Mouse (Mus musculus) ES-E14 (cell line): ENCODE data around the gene Adamts10. TPM values are rescaled to one million over a fixed set of nuclear protein-coding genes. Genes with fewer than 3 reads are reported as not detected.

Source experiments
- DNase-seq: peaks from one replicate; pipeline ENCODE4 v3.0.0-alpha.2; 2013; ENCODE audit warnings: low read depth, low spot score
- H3K27ac ChIP-seq: 2 replicates; pipeline ENCODE4 v1.5.1; 2012; ENCODE audit warnings: low read depth, mild to moderate bottlenecking, low read length, moderate library complexity, mixed read lengths; ENCODE audit not compliant: poor library complexity, insufficient read depth, severe bottlenecking
- H3K36me3 ChIP-seq: 2 replicates; pipeline ENCODE4 v1.6.1; 2012; ENCODE audit warnings: mild to moderate bottlenecking, low read length, moderate library complexity, mixed read lengths; ENCODE audit not compliant: control insufficient read depth, poor library complexity, insufficient read depth, severe bottlenecking
- H3K4me1 ChIP-seq, 2 experiments: fragments of 150-350 bp in 1 of 2; sonication (generic) in 1 of 2; 2 replicates each; pipeline ENCODE4 v1.6.1; 2012; ENCODE audit warnings: low read length in 2 of 2, mild to moderate bottlenecking in 1 of 2, mixed read lengths in 1 of 2; ENCODE audit not compliant: control insufficient read depth in 2 of 2, insufficient read depth in 2 of 2, poor library complexity in 1 of 2
- H3K4me3 ChIP-seq, 2 experiments: fragments of 150-350 bp in 1 of 2; sonication (generic) in 1 of 2; 2 replicates each; pipeline ENCODE4 v1.5.1; 2012; ENCODE audit warnings: low read length in 2 of 2, low read depth in 1 of 2, mild to moderate bottlenecking in 1 of 2, mixed read lengths in 1 of 2; ENCODE audit not compliant: insufficient read depth in 1 of 2, poor library complexity in 1 of 2, severe bottlenecking in 1 of 2
- H3K9ac ChIP-seq: 2 replicates; pipeline ENCODE4 v1.6.1; 2012; ENCODE audit warnings: low read depth, mild to moderate bottlenecking, low read length, mixed read lengths; ENCODE audit not compliant: poor library complexity, insufficient read depth, severe bottlenecking
- H3K9me3 ChIP-seq: fragments of 150-350 bp; sonication (generic); 2 replicates; pipeline ENCODE4 v1.6.1; 2012; ENCODE audit warnings: low read depth, mild to moderate bottlenecking, low read length; ENCODE audit not compliant: control insufficient read depth, insufficient read depth
- CHD2 ChIP-seq: IDR thresholded peaks from 2 replicates; pipeline ENCODE4 v1.6.1; 2014; ENCODE audit warnings: mild to moderate bottlenecking, low read depth, low read length, inconsistent platforms
- HCFC1 ChIP-seq: IDR thresholded peaks from 2 replicates; pipeline ENCODE4 v1.6.1; 2012; ENCODE audit warnings: low read length, inconsistent platforms, borderline replicate concordance; ENCODE audit not compliant: insufficient read depth
- MAFK ChIP-seq: IDR thresholded peaks from 2 replicates; pipeline ENCODE4 v1.6.1; 2014; ENCODE audit warnings: mild to moderate bottlenecking, low read depth, low read length, inconsistent platforms; ENCODE audit not compliant: insufficient read depth
- ZC3H11A ChIP-seq: IDR thresholded peaks from 2 replicates; pipeline ENCODE4 v1.6.1; 2012; ENCODE audit warnings: low read depth, mild to moderate bottlenecking, inconsistent platforms, low read length, borderline replicate concordance
- ZNF384 ChIP-seq: IDR thresholded peaks from 2 replicates; pipeline ENCODE4 v1.6.1; 2012; ENCODE audit warnings: low read depth, low read length, inconsistent platforms
- in situ Hi-C, 2 experiments: fragments of 600-800 bp; cut with MboI; formaldehyde crosslinking; loops; one replicate each; pipeline ENCODE4 v1.15.1; 2025; ENCODE audit warnings: low sequenced_read_pairs in 2 of 2, inconsistent platforms in 1 of 2; ENCODE audit not compliant: unreplicated experiment in 2 of 2
- total RNA-seq: library from RNA; depleted of rRNA; stranded (reverse); fragments of 300-350 nt; gene quantifications from 2 replicates; pipeline ENCODE4 v1.2.3, GENCODE M21; 2012

The Adamts10 gene
- total RNA-seq, 1 experiment: 17.5 TPM

DNA sequence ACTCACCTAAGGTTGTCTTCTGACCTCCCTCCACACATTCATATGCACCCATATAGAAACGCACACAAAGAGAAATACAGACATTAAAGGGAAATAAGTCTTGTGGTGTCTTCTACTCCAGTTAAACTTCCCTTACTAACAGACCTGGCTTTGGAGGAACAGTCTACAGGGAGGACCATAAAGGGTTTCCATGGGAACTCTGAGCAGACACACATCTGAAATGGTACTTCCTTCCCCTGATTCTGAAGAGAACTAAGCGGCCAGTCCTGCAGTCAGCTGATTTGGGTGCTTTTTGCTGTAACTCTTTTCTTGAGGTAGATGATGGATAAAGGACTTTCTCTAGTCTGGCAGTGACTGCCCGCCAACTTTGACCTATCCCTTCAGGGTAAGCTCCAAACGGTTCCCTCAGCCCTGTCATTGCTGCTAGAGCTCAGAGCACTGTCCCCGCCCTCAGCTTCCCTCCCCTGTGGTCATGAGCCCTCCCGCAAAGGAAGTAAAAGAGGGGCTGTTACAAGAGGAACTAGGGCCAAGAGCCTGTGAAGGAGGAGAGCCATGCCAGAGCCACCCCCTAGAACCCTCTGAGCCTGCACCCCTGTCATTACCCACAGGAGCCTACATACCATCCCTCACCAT lies 31.3 kb downstream of the Adamts10 start, which contains the start of gene Myo1f:
TSS of gene Myo1f (plus strand) at position 485 of the 633 bp plus-strand sequence.
- H3K9me3 ChIP-seq: no peaks in the 10 kb centered on the region
- in situ Hi-C loops: no loop called here
- peaks cover 0 to 4% of the 10 kb centered on the region in 2 experiments; a peak in 1 of 4 replicates for H3K4me1 ChIP-seq
- no peak within 1 kb of the TSS for H3K4me3 ChIP-seq
- H3K27ac ChIP-seq: no peak within 1 kb of the TSS
- H3K9ac ChIP-seq: no peak within 1 kb of the TSS
- DNase-seq: no peak
- H3K36me3 ChIP-seq: no peaks in the 10 kb centered on the region
- TF ChIP-seq ZNF384: no peak
- no peak for TF ChIP-seq ZC3H11A
- TF ChIP-seq CHD2: no peak
- TF ChIP-seq MAFK: no peak
- TF ChIP-seq HCFC1: no peak

DNA sequence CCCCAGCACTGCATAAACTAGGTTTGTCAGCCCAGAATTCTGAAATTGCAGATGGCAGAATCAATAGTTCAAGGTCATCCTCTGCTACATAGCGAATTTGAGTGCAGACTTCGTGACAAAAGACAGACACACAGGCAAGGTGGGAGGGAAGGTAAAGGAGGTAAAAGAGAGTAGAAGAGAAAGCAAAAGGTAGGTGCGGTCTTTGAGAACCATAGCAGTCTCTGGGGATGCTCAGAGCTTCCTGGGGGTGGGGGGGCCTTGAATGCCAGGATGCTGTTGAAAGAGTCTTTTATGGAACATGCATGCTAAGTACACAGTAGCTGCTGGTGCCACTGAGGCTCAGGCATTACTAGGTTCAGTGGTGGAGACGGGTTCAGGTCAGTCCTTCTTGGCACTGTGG lies 33.9 kb downstream of the Adamts10 start:
- DNase-seq: no peak
- TF ChIP-seq CHD2: no peak
- TF ChIP-seq ZC3H11A: no peak
- no peak for TF ChIP-seq ZNF384
- no peak for TF ChIP-seq HCFC1
- no peak for TF ChIP-seq MAFK
- H3K4me1 ChIP-seq: no peaks in the 10 kb centered on the region
- no peaks in the 10 kb centered on the region for H3K9me3 ChIP-seq
- in situ Hi-C loops: no loop called here
- H3K36me3 ChIP-seq: no peaks in the 10 kb centered on the region
- no peak overlapping the region for H3K4me3 ChIP-seq
- no peak overlapping the region for H3K9ac ChIP-seq
- no peak overlapping the region for H3K27ac ChIP-seq

DNA sequence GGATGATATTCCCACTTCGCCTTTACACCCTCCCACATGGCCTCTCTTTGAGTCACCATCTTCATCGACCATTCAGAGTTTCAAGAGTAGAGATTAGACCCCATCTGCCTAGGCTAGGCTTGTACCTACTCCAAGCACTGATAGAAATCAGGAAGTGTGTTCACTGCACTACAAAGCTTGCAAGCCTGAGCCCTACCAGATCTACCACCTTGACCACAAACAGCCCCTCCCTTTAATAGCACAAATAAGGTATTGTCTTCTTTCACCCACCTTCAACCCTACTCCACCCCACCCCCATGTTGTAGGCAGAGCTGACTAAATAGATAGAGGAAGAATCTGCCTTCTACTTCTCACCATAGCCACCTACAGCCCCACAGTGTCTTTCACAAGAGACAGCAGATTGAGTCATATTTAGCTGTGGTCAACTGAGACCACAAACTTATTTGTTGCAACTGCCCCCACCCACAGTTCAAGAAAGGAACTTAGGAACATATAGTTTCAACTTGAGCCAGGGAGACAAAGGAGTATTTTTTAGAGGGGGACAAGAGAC lies 39.6 kb downstream of the Adamts10 start:
- in situ Hi-C loops: no loop called here
- H3K27ac ChIP-seq: no peak overlapping the region
- no peak overlapping the region for H3K4me3 ChIP-seq
- no peaks in the 10 kb centered on the region for H3K4me1 ChIP-seq
- H3K9ac ChIP-seq: no peak overlapping the region
- TF ChIP-seq HCFC1: no peak
- DNase-seq: no peak
- H3K36me3 ChIP-seq: no peaks in the 10 kb centered on the region
- H3K9me3 ChIP-seq: no peaks in the 10 kb centered on the region

DNA sequence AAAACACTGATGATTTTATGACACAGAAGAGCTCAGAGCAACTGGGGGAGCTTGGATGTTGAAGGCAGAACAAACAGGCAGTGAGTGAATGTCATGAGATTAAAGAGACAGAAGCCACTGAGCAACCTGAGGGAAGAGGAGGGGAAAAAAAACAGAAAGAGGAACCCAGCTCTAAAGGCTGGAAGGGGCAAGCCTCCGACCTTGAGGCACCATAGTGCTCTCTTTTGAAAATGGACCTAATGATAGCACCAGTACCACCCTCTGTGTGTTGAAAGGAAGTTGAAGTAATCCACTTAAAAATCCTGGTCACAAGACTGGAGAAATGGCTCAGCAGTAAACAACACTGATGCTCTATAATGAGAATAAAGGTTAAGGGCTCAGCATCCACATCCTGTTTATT lies 40.6 kb downstream of the Adamts10 start:
- TF ChIP-seq HCFC1: no peak
- TF ChIP-seq CHD2: no peak
- TF ChIP-seq MAFK: no peak
- TF ChIP-seq ZC3H11A: no peak
- TF ChIP-seq ZNF384: no peak
- no peak overlapping the region for H3K9ac ChIP-seq
- no peak for DNase-seq
- H3K9me3 ChIP-seq: no peaks in the 10 kb centered on the region
- H3K4me3 ChIP-seq: no peak overlapping the region
- no peaks in the 10 kb centered on the region for H3K4me1 ChIP-seq
- H3K27ac ChIP-seq: no peak overlapping the region
- H3K36me3 ChIP-seq: no peaks in the 10 kb centered on the region
- in situ Hi-C loops: no loop called here
